Mouse (Mus musculus) megakaryocyte, adult 5-6 weeks (primary cell): ENCODE data around the gene Pus10. TPM values are rescaled to one million over a fixed set of nuclear protein-coding genes. Genes with fewer than 3 reads are reported as not detected.
A peak's percentile ranks its signal among the peaks of the same experiment; 100 is the strongest.
"Not testable (repeated sequence)": the region's sequence is repeated elsewhere in the genome, so short reads cannot be mapped to it uniquely, and the experiment has no call there.

Experiments used
- ATAC-seq: 2 replicates; pipeline ENCODE4 v1.8.0; 2016; ENCODE audit warnings: mild to moderate bottlenecking, inconsistent platforms; ENCODE audit not compliant: poor library complexity, severe bottlenecking
- total RNA-seq, 2 experiments: library from RNA; stranded (forward) in 1 of 2; stranded (reverse) in 1 of 2; fragments of 153-499, 151-499 nt in 1 of 2; fragments of 221-1000, 200-1000 nt in 1 of 2; gene quantifications; 2 replicates each; pipeline versions ENCODE4 v1.2.3 to v1.2.4; 2015 to 2017

Gene Pus10
- total RNA-seq, 2 experiments from 2014 or later, result 21.5 to 26.0 TPM

- no peak for ATAC-seq
Measured at GRCm38 (mm10) chr11:23753136-23753710, 87.7 kb downstream of the Pus10 start.

DNA sequence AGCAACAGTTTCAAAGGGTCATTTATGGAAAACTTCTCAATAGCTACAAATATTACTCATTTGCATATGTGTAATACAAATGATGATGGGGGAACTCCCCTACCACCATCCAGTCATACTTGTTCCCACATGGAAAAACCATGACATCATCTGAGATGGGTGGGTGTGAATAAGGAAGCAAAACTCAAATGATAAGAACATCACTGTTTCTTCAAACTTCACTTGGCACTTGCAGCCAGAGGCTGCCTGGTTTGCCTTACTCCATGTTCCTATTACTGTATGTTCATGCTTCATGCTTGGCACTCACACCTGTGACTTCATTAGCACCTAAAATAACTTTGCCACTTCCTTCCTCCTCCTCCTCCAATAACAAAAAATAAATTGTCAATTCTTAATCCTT, 88.9 kb downstream of the Pus10 start:
- peak; percentile 18; the same call in 1 of the 2 replicates for ATAC-seq

DNA sequence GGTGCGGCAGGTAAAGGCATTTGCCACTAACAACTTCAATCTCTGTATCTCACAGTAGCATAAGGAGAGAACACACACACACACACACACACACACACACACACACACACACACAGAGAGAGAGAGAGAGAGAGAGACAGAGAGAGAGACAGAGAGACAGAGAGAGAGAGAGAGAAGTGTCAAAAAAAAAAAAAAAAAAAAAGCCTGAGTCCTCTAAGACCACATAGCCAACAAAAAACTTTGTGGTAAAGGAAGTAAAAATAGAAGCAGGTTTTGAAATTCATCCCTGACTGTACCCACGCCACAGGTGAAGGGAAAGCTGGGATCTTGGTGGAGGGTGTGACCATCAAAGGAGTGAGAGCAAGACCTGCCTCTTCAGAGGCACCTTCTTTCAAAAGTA, 92.7 kb downstream of the Pus10 start:
- ATAC-seq, result no peak

- ATAC-seq, result peak; percentile 64
Measured at GRCm38 (mm10) chr11:23762635-23763034, 97.2 kb downstream of the Pus10 start.

GRCm38 (mm10) chr11:23767369-23767768, 101.9 kb downstream of the Pus10 start:
- not testable (repeated sequence) for ATAC-seq

GRCm38 (mm10) chr11:23767928-23768327, 102.5 kb downstream of the Pus10 start:
- no peak for ATAC-seq

GRCm38 (mm10) chr11:23769033-23769432, 103.6 kb downstream of the Pus10 start:
- no peak for ATAC-seq

DNA sequence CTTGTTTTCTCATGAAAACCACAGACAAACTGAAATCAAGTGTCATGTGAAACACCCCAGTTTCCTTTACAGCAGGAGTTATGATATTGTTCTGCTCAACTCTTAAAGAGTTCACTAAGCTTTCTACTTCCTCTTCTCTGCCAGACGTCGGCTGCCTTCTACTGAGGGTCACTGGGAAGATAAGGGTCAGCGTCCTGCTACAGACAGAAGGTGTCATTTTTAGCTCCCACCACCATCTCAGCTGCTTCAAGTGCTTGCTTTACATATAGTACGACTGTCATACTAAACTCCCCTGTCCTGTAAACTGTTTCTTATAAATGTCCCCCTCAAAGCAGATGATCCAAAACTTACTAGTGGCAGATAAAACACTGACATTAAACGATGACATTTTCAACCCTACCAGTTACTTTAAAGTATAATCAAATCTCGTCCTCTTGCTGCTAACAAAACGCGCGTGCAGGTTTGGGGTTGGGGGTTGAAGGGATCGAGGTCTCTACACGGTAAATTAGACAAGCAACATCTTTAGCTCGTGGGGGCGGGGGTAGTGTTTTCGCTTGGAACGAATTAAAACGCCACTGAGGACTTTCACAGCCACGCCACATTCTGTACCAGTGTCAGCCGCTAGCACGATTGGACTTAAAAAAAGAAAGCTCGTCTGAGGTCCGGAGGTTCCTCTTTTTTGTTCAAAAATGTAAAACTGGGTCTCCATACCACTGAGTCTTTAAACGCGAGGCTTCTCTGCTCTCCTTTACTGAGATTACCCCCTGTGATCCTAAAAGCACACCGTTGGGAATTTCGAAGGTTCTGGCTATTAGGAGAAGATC, 104.4 kb downstream of the Pus10 start:
- peak; percentile 47 for ATAC-seq

GRCm38 (mm10) chr11:23770510-23770759, 105.0 kb downstream of the Pus10 start:
- no peak for ATAC-seq

DNA sequence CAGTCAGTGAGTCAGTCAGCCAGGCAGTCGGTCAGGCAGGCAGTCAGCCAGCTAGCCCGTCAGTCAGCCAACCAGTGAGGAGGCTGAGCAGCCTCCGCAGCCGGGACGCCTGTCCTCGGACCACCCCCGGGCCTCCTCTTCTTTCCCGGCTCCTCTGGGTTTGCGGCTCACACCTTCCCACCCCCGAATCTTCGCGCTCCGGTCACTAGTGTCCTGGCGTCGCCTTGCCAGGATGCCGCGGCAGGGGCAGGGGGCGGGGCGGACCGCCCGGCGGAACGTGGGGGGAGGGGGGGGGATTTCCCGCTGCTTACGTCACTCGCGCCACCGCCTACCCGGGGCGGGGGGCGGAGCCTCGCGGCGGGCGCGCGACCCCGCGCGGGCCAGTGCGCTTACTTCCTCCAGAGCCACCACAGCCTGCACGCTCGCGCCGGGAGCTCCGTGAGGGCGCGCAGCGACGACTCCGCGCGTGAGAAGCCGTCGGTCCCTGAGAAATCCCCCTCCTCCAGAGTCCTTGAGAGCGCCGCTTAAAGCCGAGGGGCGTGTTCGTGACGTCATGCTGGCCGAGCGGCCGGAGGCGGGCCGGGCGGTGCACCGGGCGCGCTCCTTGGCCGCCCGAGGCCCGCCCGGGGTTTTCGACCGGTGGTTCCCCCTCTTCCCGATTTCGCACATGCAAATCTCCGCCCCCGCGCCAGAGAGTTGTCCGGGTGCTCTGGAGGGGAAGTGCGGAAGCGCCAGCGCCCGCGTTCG, 105.5 kb downstream of the Pus10 start, which contains the start of gene Rel:
TSS of gene Rel (minus strand) at position 211 of the 747 bp plus-strand sequence.
- ATAC-seq, result peak; percentile 62

DNA sequence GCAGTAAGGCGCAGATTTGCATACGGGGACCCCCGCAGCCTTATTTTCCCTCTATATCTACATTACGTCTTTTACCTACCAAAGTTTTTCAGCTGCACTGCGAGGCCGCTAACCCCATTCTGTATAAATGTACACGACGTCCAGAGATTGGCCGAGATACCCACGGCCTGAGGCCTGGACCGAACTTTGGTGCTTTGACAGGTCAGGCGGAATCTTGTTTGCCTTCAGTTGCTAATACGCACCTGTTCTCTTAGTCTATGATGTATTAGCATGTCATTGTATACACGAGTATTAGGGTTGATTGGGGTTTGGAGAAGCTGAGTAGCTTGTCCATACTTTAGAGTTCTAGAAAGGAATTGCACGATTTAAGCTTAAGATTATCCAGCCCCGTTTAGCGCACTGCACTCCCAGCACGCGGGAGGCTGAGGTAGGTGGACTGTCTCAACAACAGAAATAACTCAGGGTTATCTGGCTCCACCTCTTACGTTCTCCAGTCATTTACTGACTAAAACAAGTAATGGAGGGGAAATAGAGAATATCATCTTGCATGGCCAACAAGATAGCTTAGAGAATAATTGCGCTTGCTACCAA, 106.1 kb downstream of the Pus10 start:
- ATAC-seq, result no peak

GRCm38 (mm10) chr11:23772471-23772870, 107.0 kb downstream of the Pus10 start:
- ATAC-seq, result no peak

- ATAC-seq, result no peak
Measured at GRCm38 (mm10) chr11:23778787-23779201, 113.3 kb downstream of the Pus10 start.

GRCm38 (mm10) chr11:23782038-23782437, 116.6 kb downstream of the Pus10 start:
- ATAC-seq, result no peak

Other genes starting within 250 kb of the Pus10 start
- gene Ahsa2, start 167.6 kb upstream of the Pus10 start, total RNA-seq (2015), result 34.0 and 38.8 TPM in 2 replicates
- 24.6 and 32.3 TPM in 2 replicates for gene Ahsa2, start 167.6 kb upstream of the Pus10 start, total RNA-seq (2017)
- not detected in 2 replicates for gene 1700093K21Rik, start 144.5 kb upstream of the Pus10 start, total RNA-seq (2015)
- gene 1700093K21Rik, start 144.5 kb upstream of the Pus10 start, total RNA-seq (2017), result not detected in 2 replicates
- 20.7 and 23.5 TPM in 2 replicates for gene 0610010F05Rik, start 32.0 kb upstream of the Pus10 start, total RNA-seq (2015)
- gene 0610010F05Rik, start 32.0 kb upstream of the Pus10 start, total RNA-seq (2017), result 26.9 and 35.6 TPM in 2 replicates
- 19.5 and 35.6 TPM in 2 replicates for gene Pex13, start 285 bp downstream of the Pus10 start, total RNA-seq (2015)
- gene Pex13, start 285 bp downstream of the Pus10 start, total RNA-seq (2017), result 11.1 and 19.4 TPM in 2 replicates
- 52.4 and 55.0 TPM in 2 replicates for gene Rel, start 105.3 kb downstream of the Pus10 start, total RNA-seq (2015)
- 21.8 and 29.0 TPM in 2 replicates for gene Rel, start 105.3 kb downstream of the Pus10 start, total RNA-seq (2017)
- gene Papolg, start 229.6 kb downstream of the Pus10 start, total RNA-seq (2015), result 28.0 and 28.9 TPM in 2 replicates
- 24.9 and 31.8 TPM in 2 replicates for gene Papolg, start 229.6 kb downstream of the Pus10 start, total RNA-seq (2017)